Mouse (Mus musculus) heart, postnatal 10 days (tissue): ENCODE data around the gene Pign. TPM values are rescaled to one million over a fixed set of nuclear protein-coding genes. Genes with fewer than 3 reads are reported as not detected.

Experiments used
- DNase-seq, 2 experiments: peaks; one replicate each; pipeline ENCODE4 v3.0.0; 2021
- intact Hi-C: fragments of 180-260 bp; cut with DNase I; formaldehyde crosslinking; loops from one replicate; pipeline ENCODE4 v1.15.1; 2025
- total RNA-seq, 2 experiments: library from RNA; stranded (reverse); gene quantifications; 2 replicates each; pipeline ENCODE4 v1.2.3; 2021

Gene Pign
- 10 to 100 TPM; 24.4 to 25.6 TPM for total RNA-seq

- intact Hi-C loops, result loop anchor here (5.0 kb wide), 2 partner anchors 374 to 739 kb away; no protein-coding TSS in a partner anchor
- peak; percentile 99 for DNase-seq
These were observed at the start of gene Pign, which contains the start of gene Relch for GRCm38 (mm10) chr1:105663171-105663961. Gene Pign, minus strand, starts transcription at chr1:105663677. Gene Relch, plus strand, starts transcription at chr1:105663861.

GRCm38 (mm10) chr1:105712822-105713221, 49.3 kb upstream of the Pign start:
- DNase-seq, result no peak
- intact Hi-C loops, result loop anchor here (5.0 kb wide), 1 partner anchor 726 kb away; no protein-coding TSS in a partner anchor

GRCm38 (mm10) chr1:105711227-105711626, 47.8 kb upstream of the Pign start:
- intact Hi-C loops, result loop anchor here (1.0 to 5.0 kb wide), 2 partner anchors 51 to 724 kb away; no protein-coding TSS in a partner anchor
- DNase-seq, result peak; percentile 8 to 50

GRCm38 (mm10) chr1:105709415-105709814, 45.9 kb upstream of the Pign start:
- no peak for DNase-seq
- intact Hi-C loops, result no loop called here

GRCm38 (mm10) chr1:105700984-105701530, 37.6 kb upstream of the Pign start:
- intact Hi-C loops, result no loop called here
- DNase-seq, result no peak

GRCm38 (mm10) chr1:105695581-105695980, 32.1 kb upstream of the Pign start:
- intact Hi-C loops, result no loop called here
- no peak for DNase-seq

GRCm38 (mm10) chr1:105685501-105685900, 22.0 kb upstream of the Pign start:
- DNase-seq, result no peak
- intact Hi-C loops, result no loop called here

GRCm38 (mm10) chr1:105680587-105680986, 17.1 kb upstream of the Pign start:
- intact Hi-C loops, result loop anchor here (2.0 kb wide), 1 partner anchor 16 kb away; no protein-coding TSS in a partner anchor
- DNase-seq, result peak; percentile 9 to 23

GRCm38 (mm10) chr1:105674763-105675162, 11.3 kb upstream of the Pign start:
- intact Hi-C loops, result no loop called here
- no peak for DNase-seq

- intact Hi-C loops, result no loop called here
- no peak for DNase-seq
These were observed 6.2 kb upstream of the Pign start for GRCm38 (mm10) chr1:105669700-105670099.

- intact Hi-C loops, result loop anchor here (2.0 to 5.0 kb wide), 3 partner anchors 17 to 738 kb away; no protein-coding TSS in a partner anchor
- no peak for DNase-seq
These were observed 710 bp upstream of the Pign start for GRCm38 (mm10) chr1:105663962-105664812.

GRCm38 (mm10) chr1:105662820-105663170, 682 bp downstream of the Pign start:
- intact Hi-C loops, result loop anchor here (5.0 kb wide), 2 partner anchors 375 to 740 kb away; no protein-coding TSS in a partner anchor
- DNase-seq, result no peak

- peak; percentile 42 to 77 for DNase-seq
- intact Hi-C loops, result loop anchor here (1.0 to 5.0 kb wide), 3 partner anchors 51 to 742 kb away; no protein-coding TSS in a partner anchor
These were observed 3.5 kb downstream of the Pign start for GRCm38 (mm10) chr1:105660015-105660414.

GRCm38 (mm10) chr1:105653981-105654380, 9.5 kb downstream of the Pign start:
- DNase-seq, result no peak
- intact Hi-C loops, result no loop called here

- intact Hi-C loops, result no loop called here
- DNase-seq, result no peak
These were observed 12.8 kb downstream of the Pign start for GRCm38 (mm10) chr1:105650650-105651049.

- no peak for DNase-seq
- intact Hi-C loops, result no loop called here
These were observed 19.4 kb downstream of the Pign start for GRCm38 (mm10) chr1:105644093-105644492.

- intact Hi-C loops, result loop anchor here (1.0 to 10.0 kb wide), 2 partner anchors 276 to 644 kb away; partner anchors contain the start of gene Rnf152
- DNase-seq, result peak; percentile 23 to 57
These were observed 33.0 kb downstream of the Pign start for GRCm38 (mm10) chr1:105630481-105630880.

- intact Hi-C loops, result no loop called here
These were observed 73.8 kb downstream of the Pign start for GRCm38 (mm10) chr1:105589673-105590072.

GRCm38 (mm10) chr1:105588697-105589096, 74.8 kb downstream of the Pign start:
- intact Hi-C loops, result no loop called here
- DNase-seq, result no peak

More at GRCm38 (mm10) chr1:105589673-105590072, 73.8 kb downstream of the Pign start:
- no peak for DNase-seq

- DNase-seq, result no peak
- intact Hi-C loops, result no loop called here
These were observed 80.7 kb downstream of the Pign start for GRCm38 (mm10) chr1:105582800-105583199.

GRCm38 (mm10) chr1:105580909-105581308, 82.6 kb downstream of the Pign start:
- DNase-seq, result no peak
- intact Hi-C loops, result no loop called here
